Mouse (Mus musculus): ENCODE data around the gene Gm11168.
"Not testable (repeated sequence)": the region's sequence is repeated elsewhere in the genome, so short reads cannot be mapped to it uniquely, and the experiment has no call there.

GRCm38 (mm10) chr9:3009331-3009730, 6.2 kb downstream of the Gm11168 start:
- not testable (repeated sequence) for TF ChIP-seq CTCF (IDR thresholded peaks at IDR 0.05; ENCODE audit: low read depth); EP300 (optimal IDR thresholded peaks at IDR 0.05)
